Mouse (Mus musculus) stomach, postnatal 0 days (tissue): ENCODE measurements at regions not wholly inside any gene's neighbourhood (a gene's known extent, or its start where the extent isn't known, plus 50 kb on each side); places are given as distances from the start of the nearest gene placed in this dataset.

Source experiments
- CTCF ChIP-seq: IDR thresholded peaks from 2 replicates; pipeline ENCODE4 v1.5.1; 2016; ENCODE audit warnings: antibody characterized with exemption, low read depth, mild to moderate bottlenecking, moderate library complexity
- EP300 ChIP-seq: optimal IDR thresholded peaks from 2 replicates; pipeline ENCODE3; 2016; ENCODE audit warnings: antibody characterized with exemption

DNA sequence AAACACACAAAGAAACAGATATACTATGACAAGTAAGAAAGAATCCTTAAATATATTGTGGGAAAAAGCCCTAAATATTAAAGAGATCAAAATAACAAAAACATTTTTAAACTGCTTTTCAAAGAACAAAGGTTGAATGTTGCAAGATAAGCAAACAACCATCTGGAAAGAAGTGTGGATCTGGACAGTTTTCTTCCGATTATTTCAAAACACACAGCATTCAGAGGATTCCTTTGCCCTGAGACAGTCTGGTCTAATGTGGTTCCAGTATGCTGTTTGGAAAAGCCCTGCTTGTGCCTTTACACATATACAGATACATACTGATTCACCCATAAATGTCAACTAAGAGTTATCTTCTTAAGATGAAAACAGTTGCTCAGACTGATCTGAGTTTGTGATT lies 53.6 kb upstream of the Gbe1 start:
- no peak for TF ChIP-seq CTCF
- TF ChIP-seq EP300 = no peak
